7 mouse cellular contexts compared by ENCODE assay signal in genomic region chr11:76406702-76407583, GRCm38 (mm10). TPM values are rescaled to one million over a fixed set of nuclear protein-coding genes. Genes with fewer than 3 reads are reported as not detected.
DNase-seq lines count a peak whose midpoint lies in the region; ATAC-seq and TF ChIP-seq lines count a peak whose summit lies in the region.

TSS of gene Timm22 (plus strand) at chr11:76406952.

- TF ChIP-seq POLR2A in small intestine, adult 2 months (IDR thresholded peaks at IDR 0.05; ENCODE audit: low read depth, low read length) = peak; percentile 54

- peak; percentile 97 for DNase-seq in adrenal gland, postnatal 10 days
- DNase-seq in embryonic facial prominence, embryonic 10.5 days (ENCODE audit: low spot score) = peak; percentile 97
- peak; percentile 89 for DNase-seq in gonadal fat pad, adult 2 months (ENCODE audit: low read depth)
- DNase-seq in left cerebral cortex, postnatal 4 days = peak; percentile 97

- peak within 1 kb of the TSS; percentile 78 for H3K4me2 ChIP-seq in intestine, postnatal 0 days (replicated peaks; ENCODE audit: low read depth)
- H3K4me2 ChIP-seq in midbrain, embryonic 12.5 days (replicated peaks) = peak within 1 kb of the TSS; percentile 82

- H3K27me3 ChIP-seq in embryonic facial prominence, embryonic 10.5 days (replicated peaks; ENCODE audit: low read depth, poor library complexity, severe bottlenecking) = no peaks in the 10 kb centered on the region
- no peaks in the 10 kb centered on the region for H3K27me3 ChIP-seq in intestine, postnatal 0 days (replicated peaks; ENCODE audit: control insufficient read depth, insufficient read depth, low read length)
- H3K27me3 ChIP-seq in midbrain, embryonic 12.5 days = peaks cover 22% of the 10 kb centered on the region
- H3K27me3 ChIP-seq in small intestine, adult 2 months (ENCODE audit: control insufficient read depth, insufficient read depth, low read length) = no peaks in the 10 kb centered on the region

- ATAC-seq in intestine, postnatal 0 days = peak; percentile 93
- ATAC-seq in midbrain, embryonic 12.5 days (ENCODE audit: low FRiP score, low read depth) = peak; percentile 93

- peak within 1 kb of the TSS; percentile 92 for H3K27ac ChIP-seq in embryonic facial prominence, embryonic 10.5 days (replicated peaks)
- H3K27ac ChIP-seq in intestine, postnatal 0 days (ENCODE audit: low read depth, low read length) = peak within 1 kb of the TSS; percentile 76
- H3K27ac ChIP-seq in midbrain, embryonic 12.5 days (replicated peaks) = peak within 1 kb of the TSS; percentile 40
- H3K27ac ChIP-seq in small intestine, adult 2 months (ENCODE audit: insufficient read depth, low read depth, low read length) = peak within 1 kb of the TSS; percentile 61

- peaks cover 13% of the 10 kb centered on the region for H3K4me1 ChIP-seq in embryonic facial prominence, embryonic 10.5 days
- H3K4me1 ChIP-seq in intestine, postnatal 0 days (replicated peaks; ENCODE audit: control insufficient read depth, insufficient read depth, low read length) = no peaks in the 10 kb centered on the region
- H3K4me1 ChIP-seq in midbrain, embryonic 12.5 days = peaks cover 6% of the 10 kb centered on the region
- H3K4me1 ChIP-seq in small intestine, adult 2 months (ENCODE audit: control insufficient read depth, insufficient read depth, insufficient read length, low read length) = no peaks in the 10 kb centered on the region

- H3K36me3 ChIP-seq in embryonic facial prominence, embryonic 10.5 days (replicated peaks) = peaks cover 28% of the 10 kb centered on the region
- H3K36me3 ChIP-seq in intestine, postnatal 0 days (ENCODE audit: control insufficient read depth, insufficient read depth) = peaks cover 5% of the 10 kb centered on the region; the same call in 1 of the 2 replicates
- peaks cover 8% of the 10 kb centered on the region for H3K36me3 ChIP-seq in midbrain, embryonic 12.5 days
- no peaks in the 10 kb centered on the region for H3K36me3 ChIP-seq in small intestine, adult 2 months (ENCODE audit: control insufficient read depth, insufficient read depth, low read length)

- under 1% methylated on average over 46 of the region's 46 CpGs for WGBS in embryonic facial prominence, embryonic 10.5 days
- under 1% methylated on average over 46 of the region's 46 CpGs for WGBS in intestine, postnatal 0 days
- WGBS in midbrain, embryonic 12.5 days = under 1% methylated on average over 46 of the region's 46 CpGs
- WGBS in small intestine, adult 2 months = under 1% methylated on average over 46 of the region's 46 CpGs

- peak within 1 kb of the TSS; percentile 73 for H3K9ac ChIP-seq in intestine, postnatal 0 days (ENCODE audit: low read depth, low read length)
- peak within 1 kb of the TSS; percentile 79 for H3K9ac ChIP-seq in midbrain, embryonic 12.5 days (replicated peaks)

- intact Hi-C loops in left cerebral cortex, postnatal 4 days (cut with DNase I) = loop anchor here (10.0 kb wide), 1 partner anchor 322 kb away; no protein-coding TSS in a partner anchor

- H3K4me3 ChIP-seq in embryonic facial prominence, embryonic 10.5 days = peak within 1 kb of the TSS; percentile 82
- peak within 1 kb of the TSS; percentile 83 for H3K4me3 ChIP-seq in intestine, postnatal 0 days (ENCODE audit: low read depth, low read length)
- peak within 1 kb of the TSS; percentile 57 for H3K4me3 ChIP-seq in midbrain, embryonic 12.5 days
- H3K4me3 ChIP-seq in small intestine, adult 2 months (ENCODE audit: low read depth, low read length) = peak within 1 kb of the TSS; percentile 77

- TF ChIP-seq CTCF in intestine, postnatal 0 days (IDR thresholded peaks at IDR 0.05; ENCODE audit: low read depth) = peak; percentile 100
- peak; percentile 97 for TF ChIP-seq CTCF in small intestine, adult 2 months (IDR thresholded peaks at IDR 0.05; ENCODE audit: extremely low read depth, insufficient read length, insufficient replicate concordance, low read depth, low read length)

- H3K9me3 ChIP-seq in embryonic facial prominence, embryonic 10.5 days = no peaks in the 10 kb centered on the region
- no peaks in the 10 kb centered on the region for H3K9me3 ChIP-seq in intestine, postnatal 0 days (ENCODE audit: control insufficient read depth)
- no peaks in the 10 kb centered on the region for H3K9me3 ChIP-seq in midbrain, embryonic 12.5 days

RNA-seq across cellular contexts. Expression of gene Timm22, which starts in this region (rescaled TPM):
- 10 to 100 TPM; 45.2 to 47.5 TPM for total RNA-seq in adrenal gland, postnatal 10 days (2021)
- polyA plus RNA-seq in embryonic facial prominence, embryonic 10.5 days (2016; fragmentation: Nextera tagmentation; extraction: Ambion mirVana) = 135 and 144 TPM in 2 replicates
- 10.4 and 15.2 TPM in 2 replicates for polyA plus RNA-seq in gonadal fat pad, adult 2 months (2012; rRNA removed)
- polyA plus RNA-seq in intestine, postnatal 0 days (2015; fragmentation: Nextera tagmentation; extraction: Ambion mirVana) = 95.2 and 96.0 TPM in 2 replicates
- total RNA-seq in left cerebral cortex, postnatal 4 days (2021) = 10 to 100 TPM; 34.1 to 38.0 TPM
- 98.8 and 113 TPM in 2 replicates for polyA plus RNA-seq in midbrain, embryonic 12.5 days (2016; fragmentation: Nextera tagmentation; extraction: Ambion mirVana)
- polyA plus RNA-seq in small intestine, adult 2 months (2012; rRNA removed) = 8.9 and 10.3 TPM in 2 replicates

Comparison
In these comparisons a context has a peak if more than half of its experiments do, and no peak if none do; other contexts are left out.
1. Peak in every context shown above with its lines: DNase-seq, ATAC-seq, H3K4me3 ChIP-seq and H3K27ac ChIP-seq.
2. H3K27ac ChIP-seq: peak in every context shown above with its lines; median percentile 92 in embryonic facial prominence, embryonic 10.5 days; 76 in intestine, postnatal 0 days; 61 in small intestine, adult 2 months; 40 in midbrain, embryonic 12.5 days.